10 mouse cellular contexts compared by ENCODE assay signal in the genomic region with DNA sequence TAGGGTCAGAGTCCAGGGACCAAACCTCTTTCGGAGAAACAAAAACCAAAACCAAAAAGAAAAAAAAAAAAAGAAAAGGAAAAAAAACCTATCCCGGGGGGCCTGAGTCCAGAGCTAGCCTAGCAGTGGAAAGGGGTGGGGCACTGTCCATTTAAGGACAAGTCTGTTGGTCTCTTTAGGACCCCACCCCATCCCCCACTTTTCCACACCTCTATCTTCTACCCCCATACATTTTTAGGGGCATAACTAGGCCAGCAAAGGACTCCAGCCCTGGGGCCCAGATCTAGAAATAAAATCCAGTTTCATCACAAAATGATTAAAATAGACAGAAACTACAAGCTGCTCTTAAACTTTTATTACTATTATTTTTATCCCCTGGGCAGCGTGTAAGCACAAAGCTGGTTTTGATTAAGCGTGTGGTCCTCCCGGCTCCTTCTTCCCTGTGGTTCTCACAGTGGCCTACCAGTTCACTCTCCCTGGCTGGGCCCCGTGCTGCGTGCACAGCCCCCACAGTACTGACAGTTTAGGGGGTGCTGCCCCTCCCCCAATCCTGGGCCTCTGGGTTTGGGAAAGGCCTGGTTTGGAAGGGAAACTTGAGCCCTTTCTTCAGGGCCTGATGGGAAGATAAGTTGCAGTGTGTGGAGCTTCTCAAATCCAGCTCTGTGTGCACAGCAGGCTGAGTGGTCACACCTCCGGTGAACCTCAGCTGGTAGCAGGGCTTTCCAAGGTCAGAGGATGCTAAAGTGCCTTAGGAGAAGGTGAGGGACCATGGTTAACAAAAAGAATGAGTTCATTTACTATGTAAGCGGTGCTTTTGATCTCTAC.
A peak's percentile ranks its signal among the peaks of the same experiment; 100 is the strongest.
DNase-seq lines count a peak whose midpoint lies in the region; ATAC-seq and TF ChIP-seq lines count a peak whose summit lies in the region.
"Had no signal": no experiment of that assay in that cellular context is flagged by ENCODE, and none has a peak within 500 bp of the region (broad histone marks: within the 10 kb centered on the region; RNA-seq: fewer than 3 reads in every experiment).

No protein-coding gene starts in this region.

- 42% methylated on average over 9 of the region's 9 CpGs for WGBS in heart, embryonic 10.5 days
- WGBS in lung, embryonic 16.5 days = 36% methylated on average over 9 of the region's 9 CpGs
- 44% methylated on average over 9 of the region's 9 CpGs for WGBS in small intestine, adult 2 months

- H3K36me3 ChIP-seq in heart, embryonic 10.5 days = no peaks in the 10 kb centered on the region
- H3K36me3 ChIP-seq in lung, embryonic 16.5 days (ENCODE audit: control insufficient read depth, insufficient read depth, low read length) = peaks cover 9% of the 10 kb centered on the region
- peaks cover 23% of the 10 kb centered on the region for H3K36me3 ChIP-seq in small intestine, adult 2 months (ENCODE audit: control insufficient read depth, insufficient read depth, low read length)

- H3K4me2 ChIP-seq in lung, embryonic 16.5 days (ENCODE audit: low read depth, low read length) = no peak overlapping the region

- H3K27ac ChIP-seq in heart, embryonic 10.5 days = peak overlapping the region; percentile 79
- H3K27ac ChIP-seq in lung, embryonic 16.5 days (ENCODE audit: low read length) = peak overlapping the region; percentile 78
- peak overlapping the region; percentile 98 for H3K27ac ChIP-seq in small intestine, adult 2 months (ENCODE audit: insufficient read depth, low read depth, low read length)

- peaks cover 69% of the 10 kb centered on the region for H3K27me3 ChIP-seq in heart, embryonic 10.5 days (ENCODE audit: insufficient read depth, poor library complexity, severe bottlenecking)
- H3K27me3 ChIP-seq in lung, embryonic 16.5 days (ENCODE audit: control insufficient read depth, insufficient read depth, low read depth, low read length) = no peaks in the 10 kb centered on the region
- H3K27me3 ChIP-seq in small intestine, adult 2 months (ENCODE audit: control insufficient read depth, insufficient read depth, low read length) = no peaks in the 10 kb centered on the region

- H3K9ac ChIP-seq in lung, embryonic 16.5 days (ENCODE audit: low read length) = no peak overlapping the region

- ATAC-seq in lung, embryonic 16.5 days (ENCODE audit: low read depth) = peak; percentile 16

- no peak for DNase-seq in heart, embryonic 10.5 days (ENCODE audit: low spot score)
- DNase-seq in heart, postnatal 4 days = no peak
- no peak for DNase-seq in lung, adult 18-20 months
- DNase-seq in forelimb bud, embryonic 11.5 days (ENCODE audit: low read depth, low spot score) = peak; percentile 76
- DNase-seq in layer of hippocampus, adult 8-10 months (ENCODE audit: low spot score in 2 of 2) = no peak
- DNase-seq in adrenal gland, adult 18-20 months (ENCODE audit: low spot score in 2 of 2) = no peak
- DNase-seq: cerebellum, adult 18-20 months; kidney, adult 9 months had no signal

- H3K9me3 ChIP-seq in heart, embryonic 10.5 days = no peaks in the 10 kb centered on the region
- H3K9me3 ChIP-seq in lung, embryonic 16.5 days (ENCODE audit: control insufficient read depth, low read length) = no peaks in the 10 kb centered on the region

- no peak overlapping the region for H3K4me3 ChIP-seq in heart, embryonic 10.5 days
- H3K4me3 ChIP-seq in lung, embryonic 16.5 days (ENCODE audit: low read length) = no peak overlapping the region
- H3K4me3 ChIP-seq in small intestine, adult 2 months (ENCODE audit: low read depth, low read length) = peak overlapping the region; percentile 20

- peaks cover 72% of the 10 kb centered on the region for H3K4me1 ChIP-seq in heart, embryonic 10.5 days
- peaks cover 74% of the 10 kb centered on the region for H3K4me1 ChIP-seq in lung, embryonic 16.5 days (replicated peaks; ENCODE audit: control insufficient read depth, insufficient read depth, low read length)
- H3K4me1 ChIP-seq in small intestine, adult 2 months (ENCODE audit: control insufficient read depth, insufficient read depth, insufficient read length, low read length) = peaks cover 67% of the 10 kb centered on the region

- TF ChIP-seq CTCF in small intestine, adult 2 months (IDR thresholded peaks at IDR 0.05; ENCODE audit: extremely low read depth, insufficient read length, insufficient replicate concordance, low read depth, low read length) = no peak

- TF ChIP-seq POLR2A in small intestine, adult 2 months (IDR thresholded peaks at IDR 0.05; ENCODE audit: low read depth, low read length) = no peak
